Mouse (Mus musculus): Measurements from ENCODE around the gene Sec16b.

The Sec16b gene

GRCm38 (mm10) chr1:157506522-157506921, at the start of gene Sec16b:
Sec16b (plus strand) TSS chr1:157506728.
- peak; percentile 96 for DNase-seq

GRCm38 (mm10) chr1:157457789-157458188, 48.7 kb upstream of the Sec16b start:
- DNase-seq = no peak

GRCm38 (mm10) chr1:157458421-157459208, 47.9 kb upstream of the Sec16b start, which contains the start of gene Cryzl2:
Cryzl2 (plus strand) TSS chr1:157458577.
- peak; percentile 99 for DNase-seq

GRCm38 (mm10) chr1:157459904-157460303, 46.6 kb upstream of the Sec16b start:
- no peak for DNase-seq

GRCm38 (mm10) chr1:157461276-157461675, 45.3 kb upstream of the Sec16b start:
- DNase-seq = no peak

GRCm38 (mm10) chr1:157462336-157462735, 44.2 kb upstream of the Sec16b start:
- DNase-seq = no peak

GRCm38 (mm10) chr1:157465194-157465593, 41.3 kb upstream of the Sec16b start:
- peak; percentile 91 for DNase-seq

GRCm38 (mm10) chr1:157467866-157468265, 38.7 kb upstream of the Sec16b start:
- no peak for DNase-seq

GRCm38 (mm10) chr1:157470761-157471386, 35.7 kb upstream of the Sec16b start:
- DNase-seq = no peak

GRCm38 (mm10) chr1:157472716-157473115, 33.8 kb upstream of the Sec16b start:
- no peak for DNase-seq

GRCm38 (mm10) chr1:157474865-157475264, 31.7 kb upstream of the Sec16b start:
- DNase-seq = no peak

GRCm38 (mm10) chr1:157476231-157476630, 30.3 kb upstream of the Sec16b start:
- no peak for DNase-seq

- DNase-seq = peak; percentile 62
These were observed 26.4 kb upstream of the Sec16b start for GRCm38 (mm10) chr1:157480090-157480489.

- DNase-seq = peak; percentile 39
These were observed 25.6 kb upstream of the Sec16b start for GRCm38 (mm10) chr1:157480901-157481300.

GRCm38 (mm10) chr1:157481666-157482065, 24.9 kb upstream of the Sec16b start:
- DNase-seq = no peak

- DNase-seq = no peak
These were observed 22.4 kb upstream of the Sec16b start for GRCm38 (mm10) chr1:157484161-157484560.

GRCm38 (mm10) chr1:157500657-157501056, 5.9 kb upstream of the Sec16b start:
- no peak for DNase-seq

GRCm38 (mm10) chr1:157501352-157501945, 5.1 kb upstream of the Sec16b start:
- no peak for DNase-seq

GRCm38 (mm10) chr1:157503071-157503470, 3.5 kb upstream of the Sec16b start:
- peak; percentile 25 for DNase-seq

- DNase-seq = peak; percentile 90
These were observed 567 bp downstream of the Sec16b start for GRCm38 (mm10) chr1:157506995-157507595.

GRCm38 (mm10) chr1:157507814-157508213, 1.3 kb downstream of the Sec16b start:
- DNase-seq = peak; percentile 97

GRCm38 (mm10) chr1:157512690-157513448, 6.3 kb downstream of the Sec16b start:
- peak; percentile 50 for DNase-seq

- DNase-seq = no peak
These were observed 7.0 kb downstream of the Sec16b start for GRCm38 (mm10) chr1:157513559-157513958.
